Mouse (Mus musculus) heart, embryonic 15.5 days (tissue): ENCODE data around the gene Glis3. TPM values are rescaled to one million over a fixed set of nuclear protein-coding genes. Genes with fewer than 3 reads are reported as not detected.

Experiments used
- ATAC-seq: fragments of 200-750 bp; cut with Nextera tagmentation; replicated peaks from 2 replicates; pipeline ENCODE4 v1.8.0; 2017; ENCODE audit warnings: low read depth, moderate TSS enrichment; ENCODE audit not compliant: insufficient number of reproducible peaks, insufficient read depth, low FRiP score
- H3K27ac ChIP-seq: fragments of 300-500 bp; sonication (generic); 2 replicates; pipeline ENCODE4 v1.5.1; 2015; ENCODE audit warnings: mild to moderate bottlenecking, inconsistent platforms
- H3K27me3 ChIP-seq: fragments of 300-500 bp; sonication (generic); 2 replicates; pipeline ENCODE4 v1.6.1; 2015; ENCODE audit warnings: inconsistent platforms
- H3K36me3 ChIP-seq: fragments of 300-500 bp; sonication (generic); 2 replicates; pipeline ENCODE4 v1.6.1; 2015; ENCODE audit warnings: mild to moderate bottlenecking, inconsistent platforms
- H3K4me1 ChIP-seq: fragments of 300-500 bp; sonication (generic); replicated peaks from 2 replicates; pipeline ENCODE4 v1.6.1; 2015; ENCODE audit warnings: inconsistent platforms
- H3K4me2 ChIP-seq: fragments of 300-500 bp; sonication (generic); 2 replicates; pipeline ENCODE4 v1.6.1; 2015; ENCODE audit warnings: inconsistent platforms, mild to moderate bottlenecking, moderate library complexity
- H3K4me3 ChIP-seq: fragments of 300-500 bp; sonication (generic); 2 replicates; pipeline ENCODE4 v1.5.1; 2015; ENCODE audit warnings: mild to moderate bottlenecking, inconsistent platforms
- H3K9ac ChIP-seq: fragments of 300-500 bp; sonication (generic); 2 replicates; pipeline ENCODE4 v1.6.1; 2015; ENCODE audit warnings: mild to moderate bottlenecking, inconsistent platforms
- H3K9me3 ChIP-seq: fragments of 300-500 bp; sonication (generic); replicated peaks from 2 replicates; pipeline ENCODE4 v1.6.1; 2016; ENCODE audit warnings: inconsistent platforms
- WGBS: fragments of 180-500 bp; shearing (Covaris S2); methylation state at CpG from one replicate; pipeline ENCODE4 v1.1.7; 2015; ENCODE audit warnings: mixed read lengths; 5-methylcytosine and 5-hydroxymethylcytosine counted together
- polyA plus RNA-seq: library from polyadenylated mRNA; unstranded; fragments of >200 nt; fragmentation: Nextera tagmentation; extraction: Ambion mirVana; gene quantifications from 2 replicates; pipeline ENCODE4 v1.2.1, GENCODE M21; 2015

Gene Glis3
- polyA plus RNA-seq, 1 experiment from 2014 or later = 0.87 TPM

DNA sequence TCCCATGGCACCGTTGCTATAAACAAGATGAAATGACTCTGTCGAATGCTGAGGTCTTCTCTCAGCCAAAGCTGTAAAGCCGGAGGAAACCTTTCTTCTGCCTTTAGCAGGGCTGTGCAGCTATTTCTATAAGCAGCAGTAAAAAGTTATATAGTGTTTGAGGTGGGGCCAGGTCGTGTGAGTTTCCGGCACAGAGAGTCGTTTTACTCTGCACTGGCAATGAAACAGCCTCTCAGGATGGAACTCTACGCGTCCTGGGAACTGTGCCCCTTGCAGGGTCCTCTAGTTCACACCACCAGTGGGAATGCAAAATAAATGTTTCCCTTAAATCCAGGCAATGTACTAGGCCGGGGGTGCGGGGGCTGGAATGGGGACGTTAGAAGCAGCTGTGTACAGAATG, 167.4 kb downstream of the Glis3 start:
- no peaks in the 10 kb centered on the region for H3K4me1 ChIP-seq
- WGBS = 76% methylated on average over 11 of the region's 11 CpGs
- no peak overlapping the region for H3K9ac ChIP-seq
- H3K4me3 ChIP-seq = no peak overlapping the region
- no peak overlapping the region for H3K27ac ChIP-seq
- H3K27me3 ChIP-seq = no peaks in the 10 kb centered on the region
- H3K36me3 ChIP-seq = no peaks in the 10 kb centered on the region
- ATAC-seq = no peak
- no peaks in the 10 kb centered on the region for H3K9me3 ChIP-seq
- H3K4me2 ChIP-seq = no peak overlapping the region

DNA sequence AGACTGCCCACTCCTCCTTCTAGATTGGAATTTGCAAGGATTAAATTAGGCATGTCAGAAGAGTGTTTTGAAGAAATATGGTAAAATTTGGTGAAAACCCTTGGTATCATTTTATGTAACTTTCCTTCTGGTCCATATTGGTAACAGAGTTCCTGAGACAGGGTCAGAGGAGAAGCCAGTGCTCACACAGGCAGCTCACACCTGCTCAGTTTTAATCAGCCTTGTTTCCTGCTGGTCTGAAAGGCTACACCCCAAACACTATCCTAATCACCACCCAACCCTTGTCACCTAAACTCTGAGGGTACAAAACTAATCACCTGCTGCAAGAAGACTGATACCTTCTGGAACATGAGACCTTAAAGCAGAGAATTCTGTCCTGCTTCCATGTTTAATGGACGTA, 168.0 kb downstream of the Glis3 start:
- Histone ChIP-seq H3K27ac (no peak overlapping the region), H3K36me3 (no peaks in the 10 kb centered on the region), H3K4me3 (no peak overlapping the region), H3K27me3 (no peaks in the 10 kb centered on the region), H3K4me2 (no peak overlapping the region), H3K9me3 (no peaks in the 10 kb centered on the region), H3K4me1 (no peaks in the 10 kb centered on the region), H3K9ac (no peak overlapping the region)
- 91% methylated on average over 1 of the region's 1 CpGs for WGBS
- no peak for ATAC-seq

DNA sequence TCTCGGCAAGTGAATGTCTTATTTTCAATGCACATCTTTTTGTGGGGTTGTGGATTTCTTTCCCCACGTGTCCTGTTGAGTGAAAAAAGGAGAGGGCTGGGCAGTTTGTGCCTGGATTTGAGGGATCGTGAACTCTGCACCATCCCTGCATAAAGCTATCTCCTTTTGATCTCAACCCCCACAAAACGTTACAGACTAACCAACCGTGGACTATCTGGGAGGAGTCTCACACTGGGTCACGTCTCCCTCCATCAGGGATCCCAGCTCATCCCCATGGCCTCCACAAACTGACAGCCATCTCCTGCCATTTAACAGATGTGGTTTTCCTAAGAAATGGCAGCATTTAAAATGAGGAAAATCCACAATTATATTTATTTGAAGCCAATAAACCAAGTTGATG, 174.5 kb downstream of the Glis3 start:
- Histone ChIP-seq H3K36me3 (no peaks in the 10 kb centered on the region), H3K4me3 (no peak overlapping the region), H3K9ac (no peak overlapping the region), H3K4me2 (no peak overlapping the region), H3K9me3 (no peaks in the 10 kb centered on the region), H3K27ac (no peak overlapping the region), H3K27me3 (no peaks in the 10 kb centered on the region), H3K4me1 (peaks cover 5% of the 10 kb centered on the region)
- WGBS = 68% methylated on average over 6 of the region's 6 CpGs
- no peak for ATAC-seq

DNA sequence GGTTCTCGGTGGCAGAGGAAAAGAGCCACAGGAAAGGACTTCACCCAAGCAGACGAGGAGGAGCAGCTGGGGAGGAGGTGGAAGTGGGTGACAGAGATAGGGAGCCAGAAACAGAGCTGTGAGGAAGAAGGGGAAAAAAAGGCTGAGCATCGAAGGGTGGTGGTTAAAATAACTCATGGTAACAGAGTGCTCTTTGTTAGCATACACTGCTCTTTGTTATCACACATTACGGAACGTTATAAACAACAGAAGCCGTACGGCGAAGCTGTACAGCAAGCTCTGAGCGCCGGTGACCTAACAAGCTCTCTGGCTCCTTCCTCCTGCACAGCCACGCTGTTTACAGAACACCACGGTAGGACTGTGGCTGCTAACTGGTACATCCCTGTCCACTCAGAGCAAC, 176.9 kb downstream of the Glis3 start:
- 60% methylated on average over 12 of the region's 12 CpGs for WGBS
- Histone ChIP-seq H3K36me3 (no peaks in the 10 kb centered on the region), H3K4me2 (no peak overlapping the region), H3K4me1 (peaks cover 5% of the 10 kb centered on the region), H3K9me3 (no peaks in the 10 kb centered on the region), H3K27ac (no peak overlapping the region), H3K27me3 (no peaks in the 10 kb centered on the region), H3K4me3 (no peak overlapping the region), H3K9ac (no peak overlapping the region)
- ATAC-seq = no peak

DNA sequence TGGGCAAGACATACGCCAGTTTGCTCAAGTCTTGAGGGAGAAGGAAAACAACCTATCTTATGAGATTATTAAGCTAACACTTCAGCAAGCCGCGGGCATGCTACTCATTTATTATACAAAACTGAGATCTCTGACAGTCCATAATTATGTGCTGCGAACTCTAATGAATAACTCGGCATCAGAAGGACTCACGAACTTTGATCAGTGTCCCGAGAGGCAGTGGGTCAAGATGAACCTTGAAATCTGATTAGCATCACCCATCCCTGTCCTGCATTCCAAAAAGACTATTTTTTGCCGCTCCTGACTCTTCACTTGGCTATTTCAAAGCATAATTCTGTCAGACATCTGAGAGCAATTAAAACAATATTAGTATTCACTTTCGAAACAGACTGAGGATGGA, 178.9 kb downstream of the Glis3 start:
- no peak overlapping the region for H3K9ac ChIP-seq
- H3K4me3 ChIP-seq = no peak overlapping the region
- H3K9me3 ChIP-seq = no peaks in the 10 kb centered on the region
- peaks cover 5% of the 10 kb centered on the region for H3K4me1 ChIP-seq
- H3K27ac ChIP-seq = no peak overlapping the region
- 82% methylated on average over 9 of the region's 9 CpGs for WGBS
- no peak for ATAC-seq
- no peak overlapping the region for H3K4me2 ChIP-seq
- H3K27me3 ChIP-seq = no peaks in the 10 kb centered on the region
- H3K36me3 ChIP-seq = no peaks in the 10 kb centered on the region

DNA sequence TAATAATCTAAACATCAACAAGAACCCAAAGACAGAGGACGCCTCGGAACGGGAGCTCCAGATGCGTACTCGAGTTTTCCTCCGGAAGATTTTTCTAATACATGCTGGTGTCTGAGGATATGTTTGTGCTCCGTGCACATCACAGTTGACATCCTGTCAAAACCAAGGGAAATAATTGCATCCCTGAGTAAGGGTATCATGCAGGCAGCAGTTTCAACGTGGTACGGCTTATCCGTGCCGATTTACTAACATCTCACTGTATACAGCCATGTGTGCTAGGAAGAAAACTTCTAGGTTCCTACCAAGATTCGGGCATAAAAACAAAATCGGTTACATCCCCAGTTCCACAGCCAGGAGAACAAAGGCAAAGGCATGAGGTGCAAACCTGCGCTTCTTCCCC, 179.4 kb downstream of the Glis3 start:
- ATAC-seq = no peak
- WGBS = 90% methylated on average over 14 of the region's 14 CpGs
- Histone ChIP-seq H3K27me3 (no peaks in the 10 kb centered on the region), H3K9ac (no peak overlapping the region), H3K27ac (no peak overlapping the region), H3K4me3 (no peak overlapping the region), H3K9me3 (no peaks in the 10 kb centered on the region), H3K36me3 (no peaks in the 10 kb centered on the region), H3K4me1 (peaks cover 5% of the 10 kb centered on the region), H3K4me2 (no peak overlapping the region)

DNA sequence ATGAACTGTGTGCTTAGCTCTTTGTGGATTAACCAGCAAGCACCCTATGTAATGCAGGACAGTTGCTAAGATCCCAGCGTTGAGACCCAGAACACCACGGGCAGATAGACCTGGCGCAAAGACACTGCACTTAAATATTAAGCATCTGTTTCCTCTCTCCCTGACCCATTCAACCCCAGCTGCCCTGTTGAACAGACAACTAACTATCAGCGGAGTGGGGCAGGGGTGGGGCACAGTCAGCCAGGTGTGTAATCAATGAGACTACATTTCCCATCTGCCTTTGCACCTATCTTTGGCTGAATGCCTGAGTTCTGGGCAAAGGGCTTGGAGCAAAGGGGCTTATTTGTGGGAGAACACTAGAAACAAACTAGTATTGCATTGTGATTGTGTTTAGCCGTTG, 180.1 kb downstream of the Glis3 start:
- H3K9me3 ChIP-seq = no peaks in the 10 kb centered on the region
- no peak overlapping the region for H3K9ac ChIP-seq
- H3K27ac ChIP-seq = no peak overlapping the region
- no peaks in the 10 kb centered on the region for H3K27me3 ChIP-seq
- H3K4me3 ChIP-seq = no peak overlapping the region
- ATAC-seq = no peak
- no peak overlapping the region for H3K4me2 ChIP-seq
- peaks cover 5% of the 10 kb centered on the region for H3K4me1 ChIP-seq
- 92% methylated on average over 5 of the region's 5 CpGs for WGBS
- H3K36me3 ChIP-seq = no peaks in the 10 kb centered on the region

DNA sequence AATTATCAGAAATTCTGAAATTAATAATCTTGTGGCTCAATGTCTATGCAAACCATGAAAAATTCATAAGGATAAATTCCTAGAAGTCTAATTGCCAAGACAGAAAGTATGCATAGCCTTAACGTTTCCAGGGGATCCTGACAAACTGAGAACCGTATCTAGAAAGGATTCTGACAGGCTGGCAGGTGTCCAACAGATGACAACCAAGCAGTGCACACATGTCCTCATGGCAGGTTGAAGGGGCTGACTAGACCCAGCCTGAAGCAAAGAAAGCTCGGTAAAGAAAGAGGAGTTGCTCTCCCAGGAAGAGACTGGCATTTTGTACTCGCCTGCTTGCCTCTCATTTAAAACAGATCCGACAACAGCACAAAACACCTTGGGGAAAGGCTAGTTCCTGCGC, 184.0 kb downstream of the Glis3 start:
- Histone ChIP-seq H3K36me3 (no peaks in the 10 kb centered on the region), H3K4me2 (no peak overlapping the region), H3K27ac (no peak overlapping the region), H3K27me3 (no peaks in the 10 kb centered on the region), H3K4me3 (no peak overlapping the region), H3K4me1 (no peaks in the 10 kb centered on the region), H3K9me3 (no peaks in the 10 kb centered on the region), H3K9ac (no peak overlapping the region)
- WGBS = 39% methylated on average over 6 of the region's 6 CpGs
- no peak for ATAC-seq

DNA sequence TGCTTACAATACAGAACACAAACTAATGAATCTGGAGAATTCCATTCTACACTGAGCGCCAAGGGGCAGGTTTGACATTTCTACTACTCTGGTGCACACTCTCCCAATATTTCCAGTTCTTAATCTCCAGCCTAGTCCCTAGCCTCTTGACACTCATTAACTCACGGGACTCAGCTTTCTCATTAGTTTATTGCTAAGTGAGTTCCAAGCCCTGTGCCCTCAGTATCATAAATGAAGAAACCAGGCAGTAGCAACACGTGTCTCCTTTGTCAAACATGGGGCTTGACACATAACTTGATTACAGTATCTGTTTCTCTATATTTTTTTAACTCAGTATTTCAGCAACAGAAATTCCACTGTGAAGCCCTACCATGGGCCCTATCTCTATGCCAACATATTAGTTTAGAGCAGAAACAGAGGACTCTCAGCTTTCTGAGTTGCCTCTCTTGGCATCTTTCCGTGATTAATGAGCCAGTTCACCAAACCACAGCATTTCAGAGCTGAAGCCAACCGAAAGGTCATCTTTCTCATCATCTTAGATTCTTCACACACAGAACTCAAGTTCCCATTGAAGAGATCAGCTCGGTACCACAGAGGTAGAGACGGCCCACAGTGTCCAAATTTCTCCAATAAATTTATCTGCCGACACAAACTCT, 186.1 kb downstream of the Glis3 start:
- Histone ChIP-seq H3K4me2 (no peak overlapping the region), H3K36me3 (no peaks in the 10 kb centered on the region), H3K4me3 (no peak overlapping the region), H3K4me1 (no peaks in the 10 kb centered on the region), H3K9ac (no peak overlapping the region), H3K27ac (no peak overlapping the region), H3K27me3 (no peaks in the 10 kb centered on the region), H3K9me3 (no peaks in the 10 kb centered on the region)
- ATAC-seq = no peak
- WGBS = 80% methylated on average over 8 of the region's 8 CpGs

DNA sequence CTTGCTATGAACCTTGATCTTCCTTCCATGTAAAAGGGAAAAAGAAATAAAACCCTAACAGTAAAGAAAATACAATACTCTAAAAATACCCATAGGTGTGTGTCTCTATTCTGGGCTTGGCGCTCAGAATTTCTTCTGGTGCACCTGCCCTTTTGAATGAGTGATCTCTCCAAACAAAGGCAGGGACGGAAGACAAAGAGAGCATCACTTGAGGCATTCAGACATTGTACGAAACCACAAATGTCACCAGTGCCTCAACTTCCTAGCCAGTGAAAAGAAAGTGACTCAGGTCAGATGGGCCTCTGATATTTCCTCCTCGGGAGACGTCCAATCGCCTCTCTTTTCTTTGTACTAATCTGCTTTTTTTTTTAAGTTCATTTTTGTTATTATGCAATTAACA, 201.8 kb downstream of the Glis3 start:
- Histone ChIP-seq H3K9me3 (no peaks in the 10 kb centered on the region), H3K4me3 (no peak overlapping the region), H3K27ac (no peak overlapping the region), H3K9ac (no peak overlapping the region), H3K4me1 (no peaks in the 10 kb centered on the region), H3K36me3 (no peaks in the 10 kb centered on the region), H3K27me3 (no peaks in the 10 kb centered on the region), H3K4me2 (no peak overlapping the region)
- no peak for ATAC-seq
- 81% methylated on average over 6 of the region's 6 CpGs for WGBS

DNA sequence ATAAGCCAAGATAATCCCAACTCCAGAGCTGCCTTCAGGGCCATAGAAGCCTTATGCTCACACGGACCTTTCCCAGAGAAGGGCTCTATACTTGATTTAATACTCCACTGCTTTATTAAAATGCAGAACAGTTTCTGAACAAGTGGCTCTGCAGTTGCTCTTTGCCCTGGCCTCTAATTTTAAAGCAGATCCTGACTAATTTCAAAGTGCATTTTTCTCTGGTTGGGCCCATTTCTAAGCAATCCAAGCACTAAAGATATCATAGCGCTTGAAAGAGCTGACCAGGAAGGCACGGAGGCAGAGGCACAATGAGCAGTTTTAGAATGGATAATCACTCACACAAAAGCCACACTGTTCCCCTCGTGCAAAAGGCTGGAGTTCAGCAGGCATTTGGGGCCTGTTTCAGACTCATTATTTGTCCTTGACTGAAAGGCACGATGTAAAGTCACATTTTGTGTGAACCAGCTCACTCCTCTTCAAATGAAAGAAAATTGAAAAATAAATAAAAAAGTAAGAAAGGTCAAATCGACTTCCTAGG, 202.5 kb downstream of the Glis3 start:
- no peak overlapping the region for H3K4me2 ChIP-seq
- no peaks in the 10 kb centered on the region for H3K27me3 ChIP-seq
- H3K4me1 ChIP-seq = no peaks in the 10 kb centered on the region
- H3K36me3 ChIP-seq = no peaks in the 10 kb centered on the region
- WGBS = 51% methylated on average over 6 of the region's 6 CpGs
- H3K9me3 ChIP-seq = no peaks in the 10 kb centered on the region
- no peak overlapping the region for H3K9ac ChIP-seq
- H3K27ac ChIP-seq = no peak overlapping the region
- ATAC-seq = no peak
- no peak overlapping the region for H3K4me3 ChIP-seq

DNA sequence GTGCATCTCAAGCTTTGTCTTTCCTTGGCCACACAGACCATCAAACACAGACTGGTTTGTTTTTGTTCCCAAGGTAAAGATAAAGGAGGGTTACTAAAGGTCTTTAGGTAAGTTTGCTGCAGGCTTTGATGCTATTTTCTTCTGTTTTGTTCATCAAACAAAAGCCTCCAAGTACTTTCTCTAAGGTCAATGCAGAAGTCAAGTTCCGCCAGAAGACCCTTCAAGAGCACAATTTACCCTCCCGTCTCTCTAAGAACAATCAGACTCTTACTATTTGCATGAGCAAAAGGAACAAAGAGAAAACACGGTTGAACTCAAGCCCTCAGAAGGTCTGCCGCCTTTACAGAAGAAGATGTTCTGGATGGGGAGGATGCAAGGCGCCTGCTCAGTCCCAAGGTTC, 206.3 kb downstream of the Glis3 start:
- no peak overlapping the region for H3K4me2 ChIP-seq
- H3K4me3 ChIP-seq = no peak overlapping the region
- no peaks in the 10 kb centered on the region for H3K27me3 ChIP-seq
- no peak overlapping the region for H3K9ac ChIP-seq
- no peaks in the 10 kb centered on the region for H3K36me3 ChIP-seq
- WGBS = 90% methylated on average over 5 of the region's 5 CpGs
- no peaks in the 10 kb centered on the region for H3K9me3 ChIP-seq
- no peaks in the 10 kb centered on the region for H3K4me1 ChIP-seq
- ATAC-seq = no peak
- no peak overlapping the region for H3K27ac ChIP-seq
